Mouse (Mus musculus): Measurements from ENCODE around the gene Fbxo11.
"Not testable (repeated sequence)": the region's sequence is repeated elsewhere in the genome, so short reads cannot be mapped to it uniquely, and the experiment has no call there.

The Fbxo11 gene

DNA sequence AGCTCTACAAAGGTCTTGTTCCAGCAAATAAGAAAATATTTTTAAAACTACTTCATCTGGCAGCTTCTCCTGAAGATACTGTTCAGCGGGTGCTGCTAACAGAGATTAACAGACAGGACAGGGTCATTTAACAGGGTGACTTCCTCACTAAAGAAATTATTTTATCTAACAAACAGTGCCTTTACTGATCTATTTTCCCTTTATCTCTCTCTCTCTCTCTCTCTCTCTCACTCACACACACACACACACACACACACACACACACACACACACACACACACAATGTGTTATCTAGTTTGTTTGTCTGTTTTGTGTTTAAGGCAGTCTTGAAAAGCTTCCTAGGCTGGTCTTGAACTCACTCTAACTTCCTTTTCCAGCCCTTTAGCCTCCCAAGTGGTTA is 50.6 kb downstream of the Fbxo11 start:
- no peak for DNase-seq (ENCODE audit: low read depth, low spot score)

DNA sequence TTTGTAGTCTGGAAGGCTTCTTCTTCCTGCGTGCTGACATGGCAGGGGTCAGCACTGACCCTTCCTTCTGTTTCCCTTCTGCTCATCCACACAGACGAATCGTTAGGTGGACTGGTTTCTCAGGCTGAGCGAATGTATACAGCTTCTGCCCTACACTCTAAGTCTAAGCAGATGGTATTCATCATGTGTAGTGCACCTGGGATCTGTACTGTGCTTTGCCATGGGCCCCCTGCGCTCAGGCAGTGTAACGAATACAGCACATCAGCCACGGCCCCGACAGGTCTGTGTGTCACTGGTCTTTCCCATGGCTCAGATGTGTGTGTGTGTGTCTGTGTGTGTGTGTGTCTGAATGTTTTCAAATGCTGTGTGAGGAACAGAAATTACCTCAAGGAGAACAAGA is 58.1 kb downstream of the Fbxo11 start:
- DNase-seq (ENCODE audit: low read depth, low spot score) = no peak

DNA sequence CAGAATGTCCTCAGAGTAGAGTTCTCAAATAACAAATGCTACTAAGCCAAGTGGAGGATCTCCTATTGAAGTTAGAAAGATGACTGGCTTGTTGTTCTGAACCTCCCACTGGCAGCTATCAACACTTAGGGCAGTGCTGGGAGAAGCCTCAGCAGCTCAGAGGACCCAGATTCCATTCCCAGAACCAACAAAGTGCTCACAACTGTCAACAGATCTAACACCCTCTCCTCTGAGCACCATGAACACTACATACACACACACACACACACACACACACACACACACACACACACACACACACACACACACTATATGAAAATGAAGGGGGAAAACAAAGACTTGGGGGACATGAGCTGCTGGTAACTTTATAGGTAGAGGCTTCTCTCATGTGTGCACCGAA is 60.2 kb downstream of the Fbxo11 start:
- no peak for DNase-seq (ENCODE audit: low read depth, low spot score)

DNA sequence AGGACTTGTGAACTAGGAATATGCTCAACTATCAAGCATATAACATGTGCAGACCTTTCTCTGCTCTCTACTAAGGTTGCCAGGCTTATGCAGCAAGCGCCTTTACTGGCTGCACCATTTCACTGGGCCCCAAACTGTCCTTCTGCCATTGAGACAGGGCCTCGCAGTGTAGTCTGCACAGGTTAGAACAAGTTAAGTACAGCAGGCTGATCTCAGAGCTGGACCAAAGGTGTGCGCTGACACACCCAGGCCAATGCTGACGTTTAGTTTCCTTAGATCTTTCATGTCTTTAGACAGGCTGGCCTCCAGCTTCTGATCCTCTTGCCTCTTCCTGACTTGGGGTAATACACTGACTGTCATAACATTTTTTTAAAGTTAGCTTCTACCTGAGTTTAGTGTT is 67.3 kb downstream of the Fbxo11 start:
- no peak for DNase-seq (ENCODE audit: low read depth, low spot score)

DNA sequence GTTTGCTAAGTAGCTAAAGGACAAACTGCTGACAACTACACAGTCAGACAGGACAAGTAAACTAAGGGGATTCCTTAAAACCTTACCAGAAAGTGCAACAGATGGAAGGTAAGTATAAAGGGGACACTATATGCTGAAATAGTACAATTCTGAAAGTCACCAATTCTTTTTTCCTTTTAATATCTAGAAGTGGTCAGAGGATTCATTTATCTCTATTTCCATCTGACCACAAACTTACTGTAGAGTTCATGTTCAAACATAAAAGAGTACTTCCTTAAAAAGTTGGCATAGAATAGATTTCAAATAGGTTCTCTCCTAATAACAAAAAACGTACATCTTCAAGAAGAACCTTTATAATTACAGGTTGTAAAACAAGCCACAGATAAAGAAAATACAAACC is 71.8 kb downstream of the Fbxo11 start:
- no peak for DNase-seq (ENCODE audit: low read depth, low spot score)

DNA sequence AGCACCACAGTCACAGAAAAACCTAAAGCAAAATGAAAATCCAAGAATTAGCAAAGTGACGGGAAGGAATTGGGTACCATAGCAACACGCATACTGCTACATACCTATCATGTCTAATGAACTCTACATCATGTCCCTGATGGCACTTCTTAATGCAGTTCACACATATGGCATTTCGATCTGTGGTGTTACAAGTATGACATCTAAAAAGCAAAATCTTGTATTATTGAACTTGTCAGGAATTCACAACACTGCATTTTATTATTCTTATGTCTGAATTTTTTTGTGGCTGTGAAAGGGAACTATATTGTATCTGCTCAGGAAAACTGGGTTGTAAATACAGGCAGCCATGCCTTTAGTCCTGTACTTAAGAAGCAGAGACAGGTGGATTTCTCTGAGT is 72.9 kb downstream of the Fbxo11 start:
- no peak for DNase-seq (ENCODE audit: low read depth, low spot score)

DNA sequence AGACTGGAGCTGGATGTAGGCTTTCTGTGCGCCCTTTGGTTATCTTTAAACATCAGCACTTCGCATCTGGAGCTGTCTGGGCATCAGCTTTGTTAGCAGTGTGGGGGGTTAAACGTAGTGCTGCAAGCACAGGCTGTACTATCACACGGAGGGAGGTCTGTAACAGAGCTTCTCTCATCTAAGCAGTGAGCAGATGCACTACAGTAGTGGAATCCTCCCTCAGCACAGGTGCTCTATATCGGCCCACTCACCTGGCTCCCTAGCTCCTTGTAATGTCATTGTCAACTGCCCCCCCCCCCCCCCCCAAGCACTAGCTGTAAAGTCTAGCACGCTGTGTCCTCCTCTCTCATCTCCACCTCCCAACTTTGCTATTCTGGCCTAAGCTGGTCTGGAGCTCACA is 77.6 kb downstream of the Fbxo11 start:
- DNase-seq (ENCODE audit: low read depth, low spot score) = no peak

DNA sequence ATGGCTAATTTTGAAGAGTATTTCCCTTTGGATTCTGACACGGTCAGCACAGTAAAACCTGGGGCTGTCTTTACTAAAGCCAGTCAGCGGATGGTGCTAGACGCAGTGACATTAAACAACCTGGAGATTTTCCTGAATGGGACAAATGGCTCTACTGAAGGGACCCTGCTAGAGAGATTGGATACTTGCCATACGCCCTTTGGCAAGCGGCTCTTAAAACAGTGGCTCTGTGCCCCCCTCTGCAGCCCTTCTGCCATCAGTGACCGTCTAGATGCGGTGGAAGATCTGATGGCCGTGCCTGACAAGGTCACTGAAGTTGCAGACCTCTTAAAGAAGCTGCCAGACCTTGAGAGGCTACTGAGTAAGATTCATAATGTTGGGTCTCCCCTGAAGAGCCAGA is 79.2 kb downstream of the Fbxo11 start:
- DNase-seq (ENCODE audit: low read depth, low spot score) = no peak

DNA sequence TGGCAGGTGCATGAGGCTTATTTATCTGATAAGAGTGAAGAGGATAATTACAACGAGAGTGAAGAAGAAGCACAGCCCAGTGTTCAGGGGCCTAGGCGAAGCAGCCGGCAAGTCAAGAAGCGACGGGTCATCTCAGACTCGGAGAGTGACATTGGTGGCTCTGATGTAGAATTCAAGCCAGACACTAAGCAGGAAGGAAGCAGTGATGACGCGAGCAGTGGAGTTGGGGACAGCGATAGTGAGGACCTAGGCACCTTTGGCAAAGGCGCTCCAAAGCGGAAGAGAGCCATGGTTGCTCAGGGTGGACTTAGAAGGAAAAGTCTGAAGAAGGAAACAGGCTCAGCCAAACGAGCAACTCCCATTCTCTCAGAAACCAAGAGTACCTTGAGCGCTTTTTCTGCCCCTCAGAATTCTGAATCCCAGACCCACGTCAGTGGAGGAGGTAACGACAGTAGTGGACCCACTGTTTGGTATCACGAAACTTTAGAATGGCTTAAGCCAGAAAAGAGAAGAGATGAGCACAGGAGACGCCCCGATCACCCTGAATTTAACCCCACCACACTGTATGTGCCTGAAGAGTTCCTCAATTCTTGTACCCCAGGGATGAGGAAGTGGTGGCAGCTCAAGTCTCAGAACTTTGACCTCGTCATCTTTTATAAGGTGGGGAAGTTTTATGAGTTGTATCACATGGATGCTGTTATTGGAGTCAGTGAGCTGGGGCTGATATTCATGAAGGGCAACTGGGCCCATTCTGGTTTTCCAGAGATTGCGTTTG is 80.5 kb downstream of the Fbxo11 start:
- no peak for DNase-seq (ENCODE audit: low read depth, low spot score)

DNA sequence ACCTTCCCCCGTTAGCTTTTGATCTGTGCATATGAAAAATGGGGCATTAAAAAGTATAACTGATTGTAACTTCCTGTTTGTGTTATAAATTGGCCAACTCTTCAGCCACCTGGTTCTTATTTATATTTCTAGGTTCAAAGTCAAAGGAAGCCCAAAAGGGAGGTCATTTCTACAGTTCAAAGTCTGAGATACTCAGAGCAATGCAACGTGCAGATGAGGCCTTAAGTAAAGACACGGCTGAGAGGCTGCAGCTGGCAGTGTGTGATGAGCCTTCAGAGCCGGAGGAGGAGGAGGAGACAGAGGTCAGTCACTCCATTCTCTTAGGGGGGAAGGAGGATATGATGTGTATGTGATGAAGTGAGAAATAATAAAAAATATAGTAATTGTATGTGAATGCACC is 81.8 kb downstream of the Fbxo11 start:
- no peak for DNase-seq (ENCODE audit: low read depth, low spot score)

DNA sequence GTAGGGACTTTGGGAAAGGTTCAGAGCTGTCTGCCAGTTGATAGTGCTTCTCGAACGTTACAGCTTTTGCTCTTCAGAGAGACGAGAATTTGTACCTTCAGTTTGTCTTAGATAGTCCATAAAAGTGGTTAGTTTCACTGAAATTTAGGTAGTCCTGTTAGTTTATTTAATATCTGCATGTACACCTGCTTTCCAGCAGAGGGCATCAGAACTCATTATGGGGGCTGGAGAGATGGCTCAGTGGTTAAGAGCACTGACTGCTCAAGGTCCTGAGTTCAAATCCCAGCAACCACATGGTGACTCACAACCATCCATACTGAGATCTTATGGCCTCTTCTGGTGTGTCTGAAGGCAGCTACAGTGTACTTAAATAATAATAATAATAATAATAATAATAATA is 83.0 kb downstream of the Fbxo11 start:
- DNase-seq (ENCODE audit: low read depth, low spot score) = peak; percentile 65

DNA sequence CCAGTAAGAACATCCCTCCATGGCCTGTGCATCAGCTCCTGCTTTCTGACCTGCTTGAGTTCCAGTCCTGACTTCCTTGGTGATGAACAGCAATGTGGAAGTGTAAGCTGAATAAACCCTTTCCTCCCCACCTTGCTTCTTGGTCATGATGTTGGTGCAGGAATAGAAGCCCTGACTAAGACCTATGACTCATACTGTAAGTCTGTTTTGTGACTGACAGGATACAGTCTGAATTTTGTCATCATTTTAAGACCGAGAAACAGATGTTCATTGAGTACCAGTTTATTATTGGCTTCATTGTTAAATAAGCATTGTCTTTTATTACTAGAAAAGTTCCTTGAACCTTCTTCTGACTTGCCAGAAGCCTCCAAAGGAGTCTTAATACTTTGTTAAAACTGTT is 85.4 kb downstream of the Fbxo11 start:
- DNase-seq (ENCODE audit: low read depth, low spot score) = not testable (repeated sequence)

DNA sequence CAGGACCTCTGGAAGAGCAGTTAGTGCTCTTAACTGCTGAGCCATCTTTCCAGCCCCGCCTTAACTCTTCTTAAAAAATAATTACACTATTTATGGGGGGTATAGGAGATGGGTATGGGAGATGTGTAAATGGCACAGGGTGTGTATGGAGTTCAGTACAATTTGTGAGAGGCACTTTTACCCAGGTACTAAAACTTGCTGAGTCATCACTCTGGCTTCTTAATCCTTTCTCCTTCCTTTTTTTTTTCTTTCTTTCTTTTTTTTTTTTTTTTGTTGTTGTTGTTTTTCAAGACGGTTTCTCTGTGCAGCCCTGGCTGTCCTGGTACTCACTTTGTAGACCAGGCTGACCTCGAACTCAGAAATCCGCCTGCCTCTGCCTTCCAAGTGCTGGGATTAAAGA is 88.2 kb downstream of the Fbxo11 start:
- not testable (repeated sequence) for DNase-seq (ENCODE audit: low read depth, low spot score)

DNA sequence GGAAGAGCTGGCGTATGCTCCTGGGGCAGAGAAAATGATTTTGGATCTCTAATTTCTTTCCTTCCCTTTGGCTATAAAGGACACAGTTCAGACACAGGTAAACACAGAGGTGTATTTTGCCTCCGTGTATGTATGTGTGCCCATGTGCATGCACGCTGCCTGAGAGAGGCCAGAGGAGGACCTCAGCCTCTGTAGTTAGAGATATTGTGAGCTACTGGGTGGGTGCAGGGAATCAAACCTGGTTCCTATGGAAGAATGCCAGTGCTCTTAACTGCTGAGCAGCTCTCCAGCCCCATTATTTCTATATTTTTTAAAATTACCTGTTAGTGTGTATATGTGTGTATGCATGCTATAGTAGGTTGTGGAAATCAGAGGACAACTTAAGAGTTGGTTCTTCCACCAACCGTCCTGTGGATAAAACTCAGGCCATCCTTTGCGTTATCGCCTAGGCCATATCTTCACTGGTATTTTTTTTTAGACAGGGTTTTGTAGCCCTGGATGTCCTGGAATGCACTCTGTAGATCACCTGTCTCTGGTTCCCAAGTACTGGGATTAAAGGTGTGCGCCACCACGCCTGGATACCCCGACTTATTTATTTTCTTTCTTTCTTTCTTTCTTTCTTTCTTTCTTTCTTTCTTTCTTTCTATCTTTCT is 88.8 kb downstream of the Fbxo11 start:
- DNase-seq (ENCODE audit: low read depth, low spot score) = no peak

DNA sequence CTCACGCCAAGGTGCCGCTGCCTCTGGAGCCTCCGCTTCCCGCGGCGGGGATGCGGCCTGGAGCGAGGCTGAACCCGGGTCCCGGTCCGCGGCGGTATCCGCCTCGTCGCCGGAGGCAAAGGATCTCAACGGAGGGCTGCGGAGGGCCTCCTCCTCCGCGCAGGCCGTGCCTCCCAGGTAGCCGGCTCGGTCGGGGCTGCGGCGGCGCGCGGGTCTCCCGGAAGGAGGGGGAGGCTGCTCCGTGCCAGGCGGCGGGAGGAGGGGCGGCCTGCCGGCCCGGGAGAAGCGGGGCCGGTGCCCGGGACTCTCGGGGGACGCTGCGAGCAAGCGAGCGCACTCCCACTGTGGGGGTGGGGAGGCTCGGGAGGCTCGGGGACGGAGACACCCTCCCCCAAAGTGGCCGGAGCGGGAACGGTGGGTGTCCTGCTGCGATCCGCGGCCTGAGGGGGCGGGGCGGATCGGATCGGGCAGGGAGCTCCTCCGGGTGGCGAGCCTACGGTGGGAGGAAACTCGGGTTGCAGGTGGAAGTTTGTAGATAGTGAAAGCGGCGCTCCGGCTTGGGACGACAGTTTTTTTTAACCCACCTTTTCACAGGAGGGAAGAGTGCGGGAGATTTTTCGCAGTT is 89.8 kb downstream of the Fbxo11 start:
- DNase-seq (ENCODE audit: low read depth, low spot score) = peak; percentile 78

DNA sequence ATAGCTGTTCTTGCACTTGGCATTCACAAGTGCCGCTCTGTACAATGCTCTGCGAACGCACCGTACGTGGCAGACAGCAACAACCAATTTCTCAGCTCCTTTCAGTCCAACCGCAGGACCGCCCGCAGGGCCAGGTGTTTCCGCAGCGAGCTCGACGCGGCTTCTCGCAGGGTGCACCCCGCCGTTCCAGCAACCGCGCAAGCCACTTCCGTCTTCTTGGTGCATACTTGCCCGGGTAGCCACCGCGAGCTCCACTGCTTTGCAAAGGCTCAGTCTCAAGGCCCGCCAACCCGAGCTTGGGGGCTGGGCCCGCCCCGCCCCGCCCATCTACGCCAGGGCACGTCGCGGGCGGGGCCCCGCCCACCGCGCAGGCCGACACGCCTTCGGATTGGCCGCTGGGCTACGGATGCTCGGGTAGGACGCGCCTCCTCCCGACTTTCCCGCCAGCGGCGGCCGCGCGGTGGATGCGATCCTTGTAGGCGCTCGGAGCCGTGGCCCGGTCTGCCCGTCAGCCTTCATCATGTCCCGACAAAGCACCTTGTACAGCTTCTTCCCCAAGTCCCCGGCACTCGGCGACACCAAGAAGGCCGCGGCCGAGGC is 90.4 kb downstream of the Fbxo11 start, which contains the start of gene Msh6:
Msh6 (plus strand) TSS at position 434 of the 600 bp plus-strand sequence.
- DNase-seq (ENCODE audit: low read depth, low spot score) = peak; percentile 98

DNA sequence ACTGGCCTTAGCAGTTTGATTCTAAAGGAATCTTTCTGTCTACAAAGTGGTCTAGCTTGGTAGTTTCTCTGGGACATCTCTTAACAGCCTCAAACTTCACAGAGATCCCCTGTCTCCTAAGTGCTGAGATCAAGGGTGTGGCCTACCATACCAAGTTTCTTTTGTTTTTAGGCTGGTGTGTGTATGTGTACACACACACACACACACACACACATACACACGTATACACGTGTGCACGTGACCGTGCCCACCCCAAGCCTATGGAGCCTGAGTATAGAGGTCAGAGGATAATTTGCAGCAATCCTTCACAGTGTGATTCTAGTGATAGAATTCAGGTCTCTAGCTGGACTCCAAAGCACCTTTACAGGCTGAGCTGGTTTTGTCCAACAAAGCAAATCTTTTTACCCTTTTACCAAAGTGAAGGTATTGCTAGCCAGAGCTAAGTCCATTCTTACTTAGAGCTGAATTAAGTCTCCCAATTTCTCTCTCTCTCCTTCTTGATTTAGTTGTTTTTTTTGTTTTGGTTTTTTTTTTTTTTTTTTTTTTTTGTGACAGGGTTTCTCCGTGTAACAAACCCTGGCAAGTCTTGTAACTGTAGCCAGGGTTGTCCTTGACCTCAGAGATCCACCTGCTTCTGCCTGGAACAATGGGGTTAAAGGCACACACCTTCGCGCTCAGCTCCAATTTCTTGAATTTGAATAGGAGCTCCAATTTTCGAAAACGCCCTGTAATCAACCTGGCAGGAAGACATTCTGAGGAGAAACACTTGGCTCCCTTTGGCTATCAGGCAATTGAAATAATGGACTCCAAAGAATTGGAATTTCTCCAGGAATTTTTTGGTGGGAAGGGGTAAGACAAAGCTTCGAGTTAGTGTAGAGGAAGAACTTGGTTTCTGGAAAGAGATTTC is 91.6 kb downstream of the Fbxo11 start:
- DNase-seq (ENCODE audit: low read depth, low spot score) = peak; percentile 95

DNA sequence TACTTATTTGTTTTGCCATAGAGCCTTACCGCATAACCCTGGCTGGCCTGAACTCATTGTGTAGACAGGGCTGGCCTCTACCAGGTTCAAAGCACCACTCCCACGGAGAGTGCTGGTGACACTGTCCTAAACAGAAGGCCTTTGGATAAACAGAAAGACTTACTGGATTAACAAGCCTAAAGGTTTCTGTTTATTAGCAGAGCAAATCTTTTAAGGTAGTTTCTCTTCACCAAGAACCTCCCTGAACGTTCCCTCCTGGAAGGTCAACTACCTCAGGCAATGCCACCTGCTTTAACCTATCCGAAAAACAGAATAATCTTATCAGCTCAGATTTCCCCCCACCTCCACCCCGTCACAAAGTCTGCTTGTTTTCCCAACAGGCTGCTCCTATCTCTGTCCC is 92.2 kb downstream of the Fbxo11 start:
- DNase-seq (ENCODE audit: low read depth, low spot score) = no peak

DNA sequence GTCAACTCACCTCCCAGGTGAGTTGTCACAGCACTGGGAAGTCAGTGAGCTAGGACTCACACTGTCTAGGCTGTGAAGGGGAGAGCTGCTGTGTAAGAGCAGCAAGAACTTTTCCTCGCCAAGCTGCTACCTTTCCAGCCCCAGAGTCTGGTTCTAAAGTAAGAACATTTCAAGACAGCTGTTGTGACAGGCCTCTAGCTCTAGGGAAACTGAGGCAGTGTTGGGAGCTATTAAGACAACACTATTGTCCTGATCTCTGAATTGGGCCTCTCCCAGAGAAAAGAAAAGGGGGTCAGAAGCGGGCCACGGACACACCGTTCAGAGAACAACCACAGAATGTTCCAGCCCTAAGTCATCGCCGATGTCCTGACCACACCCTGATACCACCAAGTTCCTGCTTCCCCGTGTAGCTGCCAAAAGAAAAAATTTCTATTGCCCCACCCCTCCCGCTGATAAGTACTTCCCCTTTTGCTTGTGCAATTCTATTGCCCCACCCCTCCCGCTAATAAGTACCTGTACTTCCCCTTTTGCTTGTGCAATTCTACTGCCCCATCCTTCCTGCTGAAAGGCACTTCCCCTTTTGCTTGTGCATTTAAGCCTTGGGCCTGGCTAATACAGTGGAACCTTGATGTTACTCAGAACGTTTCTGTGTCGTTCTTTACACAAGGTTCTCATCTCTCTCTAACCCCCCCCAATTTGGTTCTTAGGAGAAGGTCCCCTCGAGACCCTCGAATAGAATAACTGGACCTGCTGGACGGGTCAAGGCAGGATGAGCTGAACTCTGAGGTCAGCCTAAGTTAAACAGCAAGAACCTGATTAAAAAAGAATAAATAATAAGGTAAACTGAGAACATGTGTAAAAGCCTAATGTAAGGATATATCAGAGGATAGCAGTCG is 93.1 kb downstream of the Fbxo11 start:
- not testable (repeated sequence) for DNase-seq (ENCODE audit: low read depth, low spot score)

DNA sequence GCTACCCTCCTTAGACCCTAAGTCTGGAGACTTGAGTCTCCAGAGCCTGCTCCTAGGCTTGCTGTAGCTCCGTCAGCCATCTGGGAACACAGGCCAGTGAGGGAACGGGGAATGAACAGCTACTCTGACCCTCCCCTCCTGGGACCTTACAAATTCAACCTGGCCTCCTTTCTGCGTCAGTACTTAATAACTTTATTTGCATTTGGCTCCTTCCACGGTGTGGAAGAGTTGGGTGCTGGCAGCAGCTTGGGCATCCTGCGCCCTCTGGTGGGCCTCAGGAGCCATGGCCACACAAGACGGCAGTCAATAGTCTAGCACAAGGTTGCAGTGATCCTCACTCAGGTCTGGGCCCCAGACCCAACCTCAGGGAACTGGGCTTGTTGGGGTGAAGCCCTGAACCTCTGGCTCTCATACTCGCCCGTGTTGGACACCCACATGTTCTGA is 96.6 kb downstream of the Fbxo11 start:
- DNase-seq (ENCODE audit: low read depth, low spot score) = peak; percentile 53
